Mouse (Mus musculus) brain, embryonic 14.5 days (tissue): ENCODE data around the gene Gm10837. TPM values are rescaled to one million over a fixed set of nuclear protein-coding genes. Genes with fewer than 3 reads are reported as not detected.

Experiments
- DNase-seq: peaks from one replicate; pipeline ENCODE4 v3.0.0-alpha.2; 2011; ENCODE audit warnings: low read depth
- CTCF ChIP-seq: fragments of 200-500 bp; IDR thresholded peaks from 2 replicates; pipeline ENCODE4 v1.5.1; 2012; ENCODE audit warnings: inconsistent platforms, mild to moderate bottlenecking, moderate library complexity, borderline replicate concordance; ENCODE audit not compliant: insufficient read depth, insufficient read length; ENCODE audit errors: extremely low read depth
- POLR2A ChIP-seq: fragments of 200-500 bp; IDR thresholded peaks from 2 replicates; pipeline ENCODE4 v1.6.1; 2012; ENCODE audit warnings: mild to moderate bottlenecking, inconsistent platforms, borderline replicate concordance; ENCODE audit not compliant: poor library complexity, insufficient read depth, insufficient read length, severe bottlenecking; ENCODE audit errors: extremely low read depth
- polyA plus RNA-seq: library from polyadenylated mRNA; depleted of rRNA; stranded (reverse); fragments of >200 nt; gene quantifications from 2 replicates; pipeline ENCODE4 v1.2.3, GENCODE M21; 2012

The Gm10837 gene
- polyA plus RNA-seq, 1 experiment = 0.25 TPM

DNA sequence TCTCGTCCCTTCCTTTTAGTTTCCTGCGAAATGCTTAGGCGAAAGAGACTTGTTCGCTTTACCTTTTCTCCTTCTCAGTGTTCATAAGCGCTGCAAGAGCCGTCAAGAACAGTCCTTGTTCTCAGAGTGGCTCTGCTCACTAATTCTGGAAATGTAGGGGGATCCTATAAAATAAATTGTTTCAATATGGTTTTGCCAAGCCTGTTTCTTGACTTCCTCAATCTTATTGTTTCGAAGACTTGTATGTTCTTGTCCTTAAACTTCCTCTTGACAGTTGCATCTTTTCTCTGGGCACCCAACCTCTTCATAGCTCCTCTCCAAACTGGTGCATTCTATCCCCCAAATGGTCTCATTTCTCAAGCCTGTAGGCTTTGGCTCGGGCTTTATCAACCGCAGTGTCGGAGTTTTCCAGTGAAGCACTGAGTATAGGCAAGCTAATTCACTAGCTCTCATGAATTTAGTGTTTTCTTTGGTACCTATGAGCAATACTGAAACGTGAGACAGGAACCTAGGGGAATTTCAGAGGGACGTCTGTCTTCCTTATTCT, 4.7 kb upstream of the Gm10837 start:
- no peak for TF ChIP-seq POLR2A
- no peak for TF ChIP-seq CTCF
- DNase-seq = peak; percentile 68

DNA sequence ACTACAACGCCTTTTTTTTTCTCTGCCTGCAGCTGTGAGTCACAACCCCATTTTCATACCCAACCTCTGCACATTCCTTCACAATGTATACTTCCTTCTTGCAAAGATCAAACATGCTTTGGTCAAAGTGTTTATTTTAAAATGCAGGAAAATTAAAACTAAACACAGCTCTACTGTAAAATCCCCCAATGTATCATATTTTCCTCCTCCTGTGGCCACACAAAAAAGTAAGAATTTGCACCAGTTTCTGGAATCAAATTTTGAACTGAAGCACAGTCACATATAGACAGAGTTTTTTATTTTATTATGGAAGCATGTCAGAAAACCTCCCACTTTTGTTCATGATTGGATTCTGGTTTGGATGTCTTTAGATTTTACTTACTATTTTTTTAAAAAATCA, 3.8 kb upstream of the Gm10837 start:
- DNase-seq = peak; percentile 33
- TF ChIP-seq POLR2A (no peak), CTCF (no peak)

DNA sequence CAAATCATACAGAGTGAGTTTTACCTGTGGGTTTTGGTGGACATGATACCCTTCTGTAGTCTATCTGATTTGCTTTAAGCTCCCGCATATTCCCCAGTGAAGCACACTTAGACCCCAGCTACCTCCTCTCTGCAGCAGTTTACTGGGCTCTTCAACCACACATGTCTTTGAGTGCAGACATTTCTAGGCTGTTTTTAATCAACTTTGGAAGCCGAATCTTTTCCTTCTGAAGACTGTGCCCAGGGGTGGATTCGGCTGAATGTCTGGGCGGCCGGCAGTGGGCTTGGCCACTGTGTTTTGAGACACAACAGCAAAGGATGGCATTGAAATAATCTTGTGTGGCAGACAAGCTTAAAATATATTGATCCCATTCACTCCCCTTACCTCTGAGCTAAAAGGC, 3.0 kb upstream of the Gm10837 start:
- TF ChIP-seq POLR2A = no peak
- TF ChIP-seq CTCF = no peak
- peak; percentile 64 for DNase-seq

GRCm38 (mm10) chr14:122489041-122489440, 1.3 kb upstream of the Gm10837 start:
- peak; percentile 77 for DNase-seq
- TF ChIP-seq POLR2A = no peak
- TF ChIP-seq CTCF = no peak

DNA sequence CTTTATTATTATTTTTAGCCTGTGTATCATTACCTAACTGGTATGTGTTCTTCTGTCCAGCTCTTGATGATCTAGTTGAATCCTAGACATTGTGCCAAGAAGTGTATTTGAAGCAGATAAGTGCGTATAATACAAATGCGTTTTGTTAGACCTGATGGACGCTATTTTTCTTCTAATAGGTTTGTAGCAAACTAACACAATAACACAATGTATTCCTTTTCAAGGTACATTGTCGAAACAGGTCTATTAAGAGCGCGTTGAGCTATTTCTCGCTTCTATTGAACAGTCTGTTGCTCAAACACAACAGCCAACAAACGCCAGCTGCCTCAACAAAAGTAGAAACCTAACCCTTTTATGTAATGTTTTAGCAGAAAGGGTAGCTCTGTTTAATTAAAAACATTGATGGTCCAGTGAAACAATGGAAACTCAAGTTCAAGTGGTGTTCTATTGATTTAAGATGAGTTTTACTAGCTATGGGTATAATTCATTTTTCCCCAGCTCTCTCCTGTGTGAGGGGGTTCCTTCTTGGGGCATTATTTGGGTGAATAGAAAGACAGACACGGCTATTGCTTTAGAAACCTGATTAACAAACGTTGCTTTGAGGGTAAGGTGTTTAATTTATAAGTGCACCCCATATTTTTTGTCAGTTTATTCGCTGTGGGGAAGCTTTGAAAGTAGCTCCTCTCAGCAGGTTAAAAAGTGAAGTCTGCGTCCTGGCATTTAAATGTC, 536 bp upstream of the Gm10837 start:
- TF ChIP-seq CTCF = no peak
- no peak for TF ChIP-seq POLR2A
- peak; percentile 84 for DNase-seq

GRCm38 (mm10) chr14:122491521-122491920, 1.1 kb downstream of the Gm10837 start:
- TF ChIP-seq POLR2A = no peak
- no peak for TF ChIP-seq CTCF
- DNase-seq = peak; percentile 8

GRCm38 (mm10) chr14:122492015-122492414, 1.6 kb downstream of the Gm10837 start:
- DNase-seq = no peak
- TF ChIP-seq POLR2A = no peak
- no peak for TF ChIP-seq CTCF

DNA sequence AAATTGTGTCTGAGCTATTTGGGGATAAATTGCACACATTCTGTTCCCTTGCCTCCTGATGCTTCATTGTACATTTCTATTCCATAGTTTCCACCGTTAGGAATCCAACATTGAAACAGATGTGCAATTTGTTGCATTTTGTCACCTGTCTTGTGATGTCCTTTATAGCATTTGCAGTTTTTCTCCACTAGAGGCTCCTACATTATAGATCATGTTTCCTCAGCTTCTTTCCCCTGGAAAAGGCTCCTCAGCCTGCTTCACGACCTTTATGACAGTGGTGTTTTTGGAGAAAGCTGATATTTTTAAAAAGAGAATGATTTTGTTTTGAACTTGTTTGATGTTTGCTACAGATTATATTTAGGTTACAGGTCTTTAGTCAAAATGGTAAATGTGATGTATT, 18.7 kb downstream of the Gm10837 start:
- TF ChIP-seq POLR2A = no peak
- TF ChIP-seq CTCF = peak; percentile 26; the same call in 1 of the 2 replicates
- DNase-seq = peak; percentile 43

DNA sequence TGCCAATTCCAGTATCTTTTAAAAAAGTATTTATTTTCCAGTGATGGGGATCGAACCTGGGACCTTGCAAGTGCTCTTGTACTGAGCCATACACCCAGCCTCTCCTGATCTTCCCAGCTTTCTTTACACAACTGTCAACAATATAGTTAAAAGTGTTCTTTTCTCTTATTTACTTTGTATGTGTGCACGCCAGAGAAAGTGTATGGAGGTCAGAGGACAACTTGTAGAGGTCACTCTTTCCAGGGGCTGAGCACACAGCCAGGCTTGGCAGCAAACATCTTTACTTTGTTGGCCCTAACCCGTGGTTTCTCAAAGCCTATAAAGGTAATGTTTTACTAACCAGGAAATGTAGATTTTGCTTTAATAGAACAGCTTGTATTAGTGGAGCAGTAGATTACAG, 21.1 kb downstream of the Gm10837 start:
- no peak for DNase-seq
- TF ChIP-seq POLR2A (no peak), CTCF (no peak)

DNA sequence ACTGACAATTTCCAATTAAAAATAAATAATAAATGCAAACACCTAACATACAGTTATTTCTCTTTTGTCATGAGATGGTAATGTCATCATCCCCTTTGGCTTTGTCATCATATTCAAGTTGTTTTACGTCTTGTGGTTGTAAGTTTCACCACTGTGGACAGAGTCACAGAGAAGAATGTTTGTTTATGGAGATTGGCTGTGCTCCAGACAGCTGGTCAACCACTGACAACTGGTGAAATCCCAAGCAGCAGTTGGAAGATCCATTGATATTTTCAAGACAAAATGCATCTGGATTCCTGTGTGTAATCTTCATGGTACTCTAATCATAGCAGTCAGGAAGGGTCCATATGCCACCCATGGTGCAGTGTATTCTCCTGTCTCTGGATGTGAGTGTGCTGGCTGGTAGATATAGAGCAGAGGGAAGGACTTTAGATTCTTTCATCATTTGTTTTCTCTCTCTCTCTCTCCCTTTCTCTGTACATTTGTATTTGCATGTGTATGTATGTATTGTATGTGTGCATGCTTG, 23.2 kb downstream of the Gm10837 start:
- TF ChIP-seq CTCF (no peak), POLR2A (no peak)
- no peak for DNase-seq

DNA sequence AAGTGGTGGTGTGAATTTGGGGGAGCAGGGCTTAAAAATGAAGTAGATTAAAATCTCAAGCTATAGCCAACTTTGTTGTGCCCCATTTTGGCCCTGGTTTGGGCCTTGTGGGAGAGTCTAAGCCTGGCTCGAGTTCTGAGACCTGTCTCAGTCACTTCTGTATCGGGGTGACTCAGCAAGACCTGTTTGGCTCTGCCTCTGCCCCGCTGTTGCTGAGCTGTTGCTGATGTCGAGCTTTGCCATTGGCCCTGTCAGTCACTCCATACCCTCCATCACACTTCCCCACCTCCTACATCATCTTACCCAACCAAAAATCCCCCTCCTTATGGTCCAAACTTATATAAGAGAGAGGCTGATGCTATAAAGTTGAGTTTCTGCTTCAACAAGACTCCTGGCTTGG, 38.1 kb downstream of the Gm10837 start:
- DNase-seq = no peak
- TF ChIP-seq POLR2A (no peak), CTCF (no peak)
